Mouse (Mus musculus) stomach, embryonic 14.5 days (tissue): ENCODE results near the gene Cks2. TPM values are rescaled to one million over a fixed set of nuclear protein-coding genes. Genes with fewer than 3 reads are reported as not detected.
A peak's percentile ranks its signal among the peaks of the same experiment; 100 is the strongest.
"Not testable (repeated sequence)": the region's sequence is repeated elsewhere in the genome, so short reads cannot be mapped to it uniquely, and the experiment has no call there.

Source experiments
- ATAC-seq: fragments of 200-750 bp; cut with Nextera tagmentation; 2 replicates; pipeline ENCODE4 v1.8.0; 2017; ENCODE audit warnings: low read depth, moderate TSS enrichment; ENCODE audit not compliant: insufficient number of reproducible peaks, insufficient read depth, low FRiP score
- H3K27ac ChIP-seq: fragments of 300-500 bp; sonication (generic); 2 replicates; pipeline ENCODE4 v1.5.1; 2014; ENCODE audit warnings: mild to moderate bottlenecking, low read length, moderate library complexity, mixed read lengths
- H3K27me3 ChIP-seq: fragments of 300-500 bp; sonication (generic); 2 replicates; pipeline ENCODE4 v1.6.1; 2014; ENCODE audit warnings: low read length, control low read depth, mixed read lengths; ENCODE audit not compliant: control insufficient read depth, insufficient read depth
- H3K36me3 ChIP-seq: fragments of 300-500 bp; sonication (generic); 2 replicates; pipeline ENCODE4 v1.6.1; 2014; ENCODE audit warnings: mild to moderate bottlenecking, control low read depth, low read length, moderate library complexity, mixed read lengths; ENCODE audit not compliant: control insufficient read depth, insufficient read depth
- H3K4me1 ChIP-seq: fragments of 300-500 bp; sonication (generic); 2 replicates; pipeline ENCODE4 v1.6.1; 2014; ENCODE audit warnings: low read length, control low read depth, mixed read lengths; ENCODE audit not compliant: control insufficient read depth, insufficient read depth
- H3K4me2 ChIP-seq: fragments of 300-500 bp; sonication (generic); replicated peaks from 2 replicates; pipeline ENCODE4 v1.6.1; 2014; ENCODE audit warnings: low read depth, low read length, control low read depth
- H3K4me3 ChIP-seq: fragments of 300-500 bp; sonication (generic); 2 replicates; pipeline ENCODE4 v1.5.1; 2014; ENCODE audit warnings: low read depth, low read length, control low read depth
- H3K9ac ChIP-seq: fragments of 300-500 bp; sonication (generic); replicated peaks from 2 replicates; pipeline ENCODE4 v1.6.1; 2014; ENCODE audit warnings: low read depth, mild to moderate bottlenecking, control low read depth, low read length, moderate library complexity, mixed read lengths
- H3K9me3 ChIP-seq: fragments of 300-500 bp; sonication (generic); 2 replicates; pipeline ENCODE4 v1.6.1; 2016; ENCODE audit warnings: low read depth, low read length, control low read depth; ENCODE audit not compliant: control insufficient read depth
- WGBS: fragments of 180-500 bp; shearing (Covaris S2); extraction: QIAGEN DNeasy Blood & Tissue Kit; methylation state at CpG from one replicate; pipeline ENCODE4 v1.1.7; 2014; 5-methylcytosine and 5-hydroxymethylcytosine counted together
- polyA plus RNA-seq: library from polyadenylated mRNA; unstranded; fragments of >200 nt; fragmentation: Nextera tagmentation; extraction: Ambion mirVana; gene quantifications from 2 replicates; pipeline ENCODE4 v1.2.1, GENCODE M21; 2014

Gene Cks2
- polyA plus RNA-seq, 1 experiment from 2014 or later = 373 TPM

DNA sequence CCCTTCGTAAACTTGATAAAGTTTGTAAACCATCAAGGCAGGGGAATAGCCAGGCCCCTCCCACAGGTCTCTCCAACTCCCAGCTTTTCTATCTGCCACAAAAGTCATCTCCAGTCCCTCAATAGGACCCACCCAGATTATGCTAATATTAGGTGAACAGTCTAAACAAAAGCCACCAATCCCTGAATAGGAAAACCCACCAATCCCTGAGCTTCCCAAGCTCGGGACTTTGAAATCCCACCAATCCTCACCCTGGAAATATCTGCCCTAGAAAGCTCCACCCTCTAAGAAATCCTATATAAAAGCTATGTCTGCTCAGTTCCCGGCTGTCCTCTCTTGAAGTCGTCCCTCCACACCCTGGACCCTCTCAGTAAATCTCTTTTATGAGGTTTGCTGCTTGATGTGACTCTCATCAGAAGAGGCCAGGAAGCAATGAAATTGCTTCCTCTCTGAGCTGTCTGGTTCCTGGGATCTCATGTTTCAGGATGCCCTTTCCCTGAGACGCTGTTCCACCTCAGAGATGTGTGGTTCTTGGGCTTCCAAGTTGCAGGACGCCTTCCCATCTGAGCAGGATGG lies 16.7 kb upstream of the Cks2 start:
- Histone ChIP-seq H3K4me3 (no peak overlapping the region), H3K4me2 (no peak overlapping the region), H3K27ac (no peak overlapping the region), H3K4me1 (no peaks in the 10 kb centered on the region), H3K27me3 (no peaks in the 10 kb centered on the region), H3K9ac (no peak overlapping the region), H3K36me3 (no peaks in the 10 kb centered on the region), H3K9me3 (no peaks in the 10 kb centered on the region)
- WGBS = 79% methylated on average over 6 of the region's 6 CpGs
- ATAC-seq = no peak

DNA sequence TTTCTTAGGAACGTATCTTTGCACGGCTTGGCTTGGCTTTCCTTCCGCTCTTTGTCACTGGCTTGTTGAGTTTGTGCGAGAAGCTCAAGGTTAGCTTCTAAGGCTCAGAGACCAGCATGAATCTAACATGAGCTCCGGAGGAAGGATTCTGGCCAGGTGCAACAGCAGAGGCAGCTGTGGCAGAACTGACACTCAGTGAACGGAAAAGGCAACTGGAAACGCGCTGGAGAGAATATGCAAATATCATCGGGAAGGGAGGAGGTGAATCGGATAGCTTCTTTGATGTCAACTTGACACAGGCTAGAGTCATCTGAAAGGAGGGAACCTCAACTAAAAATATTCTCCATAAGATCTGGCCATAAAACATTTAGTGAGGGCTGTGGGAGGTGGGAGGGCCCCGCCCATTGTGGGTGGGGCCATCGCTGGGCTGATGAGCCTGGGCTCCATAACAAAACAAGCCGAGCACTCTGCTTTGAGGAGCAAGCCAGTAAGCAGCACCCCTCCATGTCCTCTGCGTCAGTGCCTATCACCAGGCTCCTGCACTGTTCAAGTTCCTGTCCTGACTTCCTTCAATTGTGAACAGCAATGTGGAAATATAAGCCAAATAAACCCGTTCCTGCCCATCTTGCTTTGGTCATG lies 13.6 kb upstream of the Cks2 start:
- no peak overlapping the region for H3K9ac ChIP-seq
- no peaks in the 10 kb centered on the region for H3K9me3 ChIP-seq
- no peak overlapping the region for H3K4me3 ChIP-seq
- no peaks in the 10 kb centered on the region for H3K36me3 ChIP-seq
- ATAC-seq = no peak
- H3K4me1 ChIP-seq = no peaks in the 10 kb centered on the region
- 76% methylated on average over 15 of the region's 15 CpGs for WGBS
- no peak overlapping the region for H3K27ac ChIP-seq
- no peak overlapping the region for H3K4me2 ChIP-seq
- no peaks in the 10 kb centered on the region for H3K27me3 ChIP-seq

DNA sequence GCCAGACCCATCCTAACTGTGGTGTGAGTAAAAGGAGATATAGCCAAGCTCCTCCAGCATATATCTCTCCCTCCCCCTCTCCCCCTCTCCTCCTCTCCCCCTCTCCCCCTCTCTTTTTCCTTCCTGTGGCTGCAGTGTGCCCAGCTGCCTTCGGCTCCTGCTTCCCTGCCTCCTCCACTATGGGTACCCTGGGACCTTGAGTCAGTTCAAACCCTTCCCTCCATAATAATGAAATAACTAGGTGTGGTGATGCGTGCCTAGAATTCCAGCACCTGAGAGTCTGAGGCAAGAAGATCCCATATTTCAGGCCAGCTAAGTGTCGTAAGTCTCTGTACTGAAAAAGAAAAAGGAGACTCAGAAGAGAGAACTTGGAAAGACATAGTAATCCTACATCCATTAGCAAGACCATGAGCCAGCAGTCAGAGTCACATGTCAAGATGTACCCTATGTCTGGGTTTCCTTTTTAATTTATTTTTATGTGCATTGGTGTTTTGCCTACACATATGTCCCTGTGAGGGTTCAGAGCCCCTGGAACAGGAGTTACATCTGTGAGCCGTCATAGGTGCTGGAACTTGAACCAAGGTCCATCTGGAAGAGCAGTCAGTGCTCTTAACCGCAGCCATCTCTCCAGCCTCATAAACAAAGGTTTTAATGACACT lies 12.3 kb upstream of the Cks2 start:
- no peak overlapping the region for H3K4me3 ChIP-seq
- 80% methylated on average over 5 of the region's 5 CpGs for WGBS

DNA sequence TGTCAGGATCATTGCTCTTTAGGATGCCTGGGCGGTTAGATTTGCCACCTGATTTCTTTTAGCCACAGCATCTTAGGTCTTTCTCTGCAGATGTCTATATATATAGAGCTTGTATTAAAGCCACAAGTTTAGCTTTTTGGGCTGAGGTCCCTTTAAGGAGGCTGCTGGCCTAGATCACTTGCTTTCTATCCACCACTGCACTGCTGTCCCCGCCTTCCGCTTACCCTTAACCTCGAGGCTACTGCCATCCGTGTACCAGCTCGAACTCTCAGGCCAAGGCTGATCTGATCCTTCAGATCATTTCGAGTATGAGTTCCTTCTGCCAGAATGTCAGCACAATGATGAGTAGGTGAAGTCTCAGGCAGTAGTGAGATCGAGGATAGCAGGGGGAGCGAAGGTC lies 9.6 kb upstream of the Cks2 start:
- not testable (repeated sequence) for H3K4me3 ChIP-seq
- 69% methylated on average over 3 of the region's 9 CpGs for WGBS

More for the DNA sequence above, 12.3 kb upstream of the Cks2 start:
- Histone ChIP-seq H3K9ac (no peak overlapping the region), H3K36me3 (no peaks in the 10 kb centered on the region), H3K27ac (no peak overlapping the region), H3K4me2 (no peak overlapping the region), H3K4me1 (no peaks in the 10 kb centered on the region), H3K27me3 (no peaks in the 10 kb centered on the region), H3K9me3 (no peaks in the 10 kb centered on the region)
- no peak for ATAC-seq

DNA sequence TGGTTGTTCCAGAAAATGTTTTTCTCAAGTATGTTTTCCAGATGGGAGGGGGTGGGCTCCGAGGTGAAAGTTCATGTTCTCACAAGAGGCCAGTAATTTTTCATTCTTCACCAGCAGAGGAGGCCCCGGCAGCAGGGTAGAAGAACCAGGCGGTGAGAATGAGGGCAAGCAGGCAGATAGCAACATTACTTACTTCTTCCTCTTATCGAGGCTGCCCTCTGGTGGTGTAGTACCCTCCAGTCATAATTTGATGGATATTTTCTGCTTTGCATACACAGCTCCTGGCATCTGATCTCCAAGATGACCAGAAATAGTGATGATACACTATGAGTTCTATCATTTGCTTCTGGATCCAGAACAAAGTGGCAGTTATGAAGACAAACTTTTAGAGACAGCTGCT lies 6.1 kb upstream of the Cks2 start:
- H3K9ac ChIP-seq = no peak overlapping the region

More for the DNA sequence above, 9.6 kb upstream of the Cks2 start:
- H3K4me2 ChIP-seq, ATAC-seq, H3K9me3 ChIP-seq, H3K9ac ChIP-seq, H3K36me3 ChIP-seq, H3K27me3 ChIP-seq, H3K27ac ChIP-seq, H3K4me1 ChIP-seq: not testable (repeated sequence)

DNA sequence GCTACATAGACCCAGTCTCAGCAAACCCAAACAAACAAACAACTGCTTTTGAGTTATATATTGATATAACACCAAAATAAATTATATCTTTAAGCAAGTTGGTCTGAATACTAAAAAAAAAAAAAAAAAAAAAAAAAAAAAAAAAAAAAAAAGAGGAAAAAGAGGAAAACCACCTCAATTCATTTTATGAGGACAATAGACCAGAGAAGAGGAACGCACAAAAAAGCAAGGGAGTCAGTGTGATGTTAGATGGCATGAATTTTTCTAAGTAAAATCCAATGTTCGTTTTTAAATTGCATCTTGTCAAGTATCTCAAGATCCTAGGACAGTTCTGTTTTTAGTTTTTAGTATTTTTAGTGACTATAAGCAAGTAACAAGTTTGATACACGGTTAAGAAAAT lies 3.6 kb upstream of the Cks2 start:
- WGBS = 84% methylated on average over 3 of the region's 3 CpGs
- no peak for ATAC-seq

More for the DNA sequence above, 6.1 kb upstream of the Cks2 start:
- Histone ChIP-seq H3K27ac (no peak overlapping the region), H3K4me2 (no peak overlapping the region), H3K36me3 (no peaks in the 10 kb centered on the region), H3K4me3 (no peak overlapping the region), H3K9me3 (no peaks in the 10 kb centered on the region), H3K4me1 (0 out of 2 replicates have a peak, but pooled peaks cover 3% of the 10 kb centered on the region), H3K27me3 (no peaks in the 10 kb centered on the region)
- ATAC-seq = no peak
- WGBS = 78% methylated on average over 4 of the region's 4 CpGs

DNA sequence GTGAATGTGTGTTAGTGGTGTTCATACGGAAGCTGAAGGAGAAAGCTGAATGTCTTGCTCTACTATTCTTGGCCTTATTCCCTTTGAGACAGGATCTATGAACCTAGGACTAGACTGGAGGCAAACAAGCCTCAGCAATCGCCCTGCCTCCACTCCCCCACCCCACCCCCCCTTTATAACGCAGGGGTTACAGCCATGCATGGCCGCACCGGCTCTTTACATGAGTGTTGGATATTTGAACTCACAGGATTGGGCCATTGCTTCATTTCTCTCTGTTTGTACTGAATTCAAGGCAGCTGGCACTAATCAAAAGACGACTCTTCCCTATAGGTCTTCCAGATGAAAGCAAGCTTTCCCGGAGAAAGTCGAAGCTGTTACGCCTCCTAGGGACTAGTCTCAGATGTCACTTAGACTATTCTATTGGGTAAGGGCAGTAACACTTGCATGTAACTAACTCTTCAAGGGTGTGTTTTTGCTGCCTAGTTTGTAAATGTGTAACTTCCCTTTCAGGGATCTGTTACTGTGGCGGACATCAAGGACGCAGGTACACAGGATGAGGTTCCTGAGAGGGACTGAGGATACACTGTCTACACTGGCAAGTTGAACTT lies 2.8 kb upstream of the Cks2 start:
- no peak overlapping the region for H3K27ac ChIP-seq
- no peak for ATAC-seq
- no peak overlapping the region for H3K9ac ChIP-seq

More for the DNA sequence above, 3.6 kb upstream of the Cks2 start:
- Histone ChIP-seq H3K9me3 (no peaks in the 10 kb centered on the region), H3K4me2 (no peak overlapping the region), H3K36me3 (no peaks in the 10 kb centered on the region), H3K27ac (no peak overlapping the region), H3K4me3 (no peak overlapping the region), H3K27me3 (no peaks in the 10 kb centered on the region), H3K4me1 (0 out of 2 replicates have a peak, but pooled peaks cover 3% of the 10 kb centered on the region), H3K9ac (no peak overlapping the region)

DNA sequence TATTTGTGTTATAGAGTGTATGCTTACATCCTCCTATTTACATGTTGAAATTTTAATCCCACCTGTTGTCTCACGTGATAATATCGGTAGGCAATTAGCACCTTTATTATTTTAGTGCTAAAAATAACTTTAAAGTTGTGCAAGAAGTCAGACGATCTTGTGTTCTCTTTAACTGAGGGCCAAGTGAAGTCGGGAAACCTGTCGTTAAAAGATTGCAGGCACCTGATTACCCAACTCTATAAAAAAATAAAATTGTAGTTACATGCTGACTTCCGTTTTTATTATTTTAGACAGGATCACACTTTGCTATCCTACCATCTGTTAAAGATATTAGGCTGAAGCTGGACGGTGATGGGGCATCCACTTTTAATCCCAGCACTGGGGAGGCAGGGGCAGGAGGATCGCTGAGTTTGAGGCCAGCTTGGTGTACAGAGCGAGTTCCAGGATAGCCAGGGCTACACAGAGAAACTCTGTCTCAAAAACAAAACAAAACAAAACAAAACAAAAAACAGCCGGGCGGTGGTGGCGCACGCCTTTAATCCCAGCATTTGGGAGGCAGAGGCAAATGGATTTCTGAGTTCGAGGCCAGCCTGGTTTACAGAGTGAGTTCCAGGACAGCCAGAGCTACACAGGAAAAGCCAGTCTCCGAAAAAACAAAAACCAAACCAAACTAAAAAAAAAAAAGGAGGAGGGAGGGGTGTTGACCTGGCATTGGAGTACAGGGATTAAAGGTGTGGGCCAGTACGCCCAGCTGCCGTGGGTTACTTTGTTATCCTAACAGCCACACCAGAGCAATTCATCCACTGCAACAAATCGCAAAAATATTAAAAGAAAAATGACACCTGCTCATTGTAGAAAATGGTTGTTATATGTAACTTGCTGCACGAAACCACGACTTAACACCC lies 856 bp upstream of the Cks2 start:
- Histone ChIP-seq H3K4me1 (peaks cover 22% of the 10 kb centered on the region), H3K9me3 (no peaks in the 10 kb centered on the region), H3K36me3 (no peaks in the 10 kb centered on the region), H3K27me3 (no peaks in the 10 kb centered on the region), H3K9ac (no peak overlapping the region), H3K27ac (peak overlapping the region; percentile 3; the same call in 1 of the 2 replicates), H3K4me2 (peak overlapping the region; percentile 42), H3K4me3 (peak overlapping the region; percentile 81)
- ATAC-seq = no peak
- WGBS = 51% methylated on average over 20 of the region's 20 CpGs

More for the DNA sequence above, 2.8 kb upstream of the Cks2 start:
- Histone ChIP-seq H3K36me3 (no peaks in the 10 kb centered on the region), H3K4me1 (peaks cover 10% of the 10 kb centered on the region; the same call in 1 of the 2 replicates), H3K4me3 (no peak overlapping the region), H3K9me3 (no peaks in the 10 kb centered on the region), H3K27me3 (no peaks in the 10 kb centered on the region), H3K4me2 (no peak overlapping the region)
- WGBS = 36% methylated on average over 11 of the region's 11 CpGs
